Mouse (Mus musculus) megakaryocyte, embryonic 14.5 days (primary cell): Measurements from ENCODE around the gene Pdp2. TPM values are rescaled to one million over a fixed set of nuclear protein-coding genes. Genes with fewer than 3 reads are reported as not detected.

Experiments used
- H3K27me3 ChIP-seq: replicated peaks from 2 replicates; pipeline ENCODE3; 2012; ENCODE audit warnings: inconsistent platforms
- H3K36me3 ChIP-seq: replicated peaks from 2 replicates; pipeline ENCODE3; 2012; ENCODE audit warnings: low read length, inconsistent platforms, mixed read lengths
- H3K4me1 ChIP-seq: 2 replicates; pipeline ENCODE4 v1.6.1; 2012; ENCODE audit warnings: inconsistent platforms
- H3K4me3 ChIP-seq: replicated peaks from 2 replicates; pipeline ENCODE3; 2012; ENCODE audit warnings: moderate library complexity, mild to moderate bottlenecking, inconsistent platforms
- H3K9me3 ChIP-seq: 2 replicates; pipeline ENCODE4 v1.6.1; 2012; ENCODE audit warnings: inconsistent platforms
- FLI1 ChIP-seq: IDR thresholded peaks from 2 replicates; pipeline ENCODE4 v1.6.1; 2012; ENCODE audit warnings: low read length, inconsistent platforms, mixed read lengths
- GATA1 ChIP-seq: IDR thresholded peaks from 3 replicates; pipeline ENCODE4 v1.6.1; 2012; ENCODE audit warnings: mixed read lengths, low read length, inconsistent platforms, borderline replicate concordance
- polyA plus RNA-seq: library from polyadenylated mRNA; stranded (reverse); fragments of >175 nt; gene quantifications from 2 replicates; pipeline ENCODE4 v1.2.3, GENCODE M21; 2012; ENCODE audit warnings: low replicate concordance; ENCODE audit not compliant: insufficient read depth

The Pdp2 gene
- polyA plus RNA-seq, 1 experiment, result 1.3 TPM

DNA sequence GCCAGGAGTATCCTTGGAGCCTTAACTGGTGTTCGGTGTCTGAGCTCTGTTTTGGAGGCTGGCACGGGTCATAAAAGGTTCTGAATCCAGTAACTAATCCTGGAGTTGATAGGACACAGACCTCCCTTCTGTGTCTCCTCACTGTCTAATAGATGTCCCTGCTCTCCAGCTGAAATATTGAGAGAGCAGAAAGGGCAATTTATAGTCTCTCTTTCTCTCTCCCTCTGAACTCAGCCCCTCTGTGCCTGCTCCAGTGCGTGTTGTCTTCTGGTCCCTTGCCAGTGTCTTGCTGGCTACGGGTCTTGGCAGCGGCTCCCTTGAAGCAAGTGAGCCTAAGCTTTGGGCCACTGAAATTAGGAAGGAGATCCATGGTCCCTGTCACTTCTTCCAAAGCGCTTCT lies 6.4 kb downstream of the Pdp2 start:
- TF ChIP-seq FLI1 (no peak), GATA1 (no peak)
- no peak overlapping the region for H3K4me3 ChIP-seq
- H3K4me1 ChIP-seq, result peaks cover 50% of the 10 kb centered on the region
- peaks cover 7% of the 10 kb centered on the region for H3K27me3 ChIP-seq
- H3K9me3 ChIP-seq, result no peaks in the 10 kb centered on the region
- peaks cover 63% of the 10 kb centered on the region for H3K36me3 ChIP-seq

- Histone ChIP-seq H3K27me3 (peaks cover 7% of the 10 kb centered on the region), H3K36me3 (peaks cover 58% of the 10 kb centered on the region), H3K4me1 (peaks cover 48% of the 10 kb centered on the region), H3K9me3 (no peaks in the 10 kb centered on the region), H3K4me3 (no peak overlapping the region)
- TF ChIP-seq GATA1 (no peak), FLI1 (no peak)
These were observed 7.2 kb downstream of the Pdp2 start for GRCm38 (mm10) chr8:104598496-104598895.

GRCm38 (mm10) chr8:104601386-104601785 lies 10.1 kb downstream of the Pdp2 start:
- peaks cover 17% of the 10 kb centered on the region for H3K27me3 ChIP-seq
- H3K4me3 ChIP-seq, result no peak overlapping the region
- H3K36me3 ChIP-seq, result peaks cover 30% of the 10 kb centered on the region
- TF ChIP-seq FLI1, result no peak
- TF ChIP-seq GATA1, result no peak
- no peaks in the 10 kb centered on the region for H3K9me3 ChIP-seq
- H3K4me1 ChIP-seq, result peaks cover 24% of the 10 kb centered on the region

DNA sequence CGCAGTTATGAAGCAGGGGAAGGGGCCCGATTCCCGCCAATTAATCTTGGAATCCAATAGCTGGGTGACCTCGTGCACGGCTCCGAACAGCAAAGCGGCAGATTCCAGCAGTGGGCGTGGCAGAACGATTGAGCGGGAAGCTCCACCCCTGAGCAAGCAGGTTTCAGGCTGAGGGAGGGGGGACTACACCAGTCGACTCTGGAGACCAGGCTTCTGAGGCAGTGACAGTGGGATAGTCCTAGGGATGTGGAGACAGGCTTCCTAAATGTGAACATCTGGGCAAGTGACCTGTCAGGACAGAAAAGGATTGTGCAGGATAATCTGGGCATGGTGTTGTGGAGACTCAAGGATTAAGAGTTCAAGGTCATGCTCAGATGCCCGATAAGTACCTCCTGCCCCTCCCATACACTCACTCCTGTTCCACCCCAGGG lies 10.7 kb downstream of the Pdp2 start:
- Histone ChIP-seq H3K4me1 (peaks cover 24% of the 10 kb centered on the region), H3K9me3 (no peaks in the 10 kb centered on the region), H3K4me3 (peak overlapping the region; percentile 87), H3K27me3 (peaks cover 21% of the 10 kb centered on the region), H3K36me3 (peaks cover 24% of the 10 kb centered on the region)
- TF ChIP-seq FLI1 (no peak), GATA1 (no peak)

DNA sequence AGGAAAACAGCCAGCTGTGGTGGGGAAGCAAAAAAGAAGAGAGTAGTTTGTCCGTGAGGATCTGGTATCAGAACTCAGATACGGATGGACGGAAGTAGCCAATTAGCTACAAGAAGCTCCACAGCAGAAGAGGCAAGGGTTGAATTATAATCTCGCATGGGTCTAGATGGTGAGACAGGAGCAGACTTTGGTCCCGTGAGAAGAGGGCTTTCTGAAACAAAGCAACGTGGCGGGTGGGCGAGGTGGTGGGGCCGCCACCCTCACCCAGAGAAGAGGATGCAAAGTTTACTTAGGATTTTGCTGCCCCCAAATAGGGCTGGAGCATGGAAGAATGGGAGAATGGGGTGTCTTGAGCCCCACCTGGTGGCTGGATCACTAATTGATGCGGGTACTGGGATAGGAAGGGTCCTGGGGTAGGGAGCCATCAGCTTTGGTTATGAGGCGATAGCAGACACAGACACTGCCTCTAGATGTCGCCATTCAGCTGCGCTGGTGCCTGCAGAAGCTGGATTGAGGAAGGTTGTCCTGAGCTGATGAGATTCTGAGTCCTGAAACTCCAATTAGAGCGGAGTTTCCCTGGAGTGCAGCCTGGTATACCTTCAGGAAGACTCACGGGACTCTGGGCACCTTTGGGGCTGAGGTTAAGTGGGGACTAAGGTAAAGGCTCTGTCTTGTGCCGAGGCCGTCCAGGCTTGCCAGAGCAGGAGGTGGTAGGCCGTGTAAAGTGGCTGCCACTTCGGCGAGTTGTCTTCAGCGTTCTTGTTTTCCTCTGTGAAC lies 11.4 kb downstream of the Pdp2 start:
- Histone ChIP-seq H3K4me1 (peaks cover 24% of the 10 kb centered on the region), H3K27me3 (peaks cover 27% of the 10 kb centered on the region), H3K4me3 (peak overlapping the region; percentile 87), H3K9me3 (no peaks in the 10 kb centered on the region), H3K36me3 (peaks cover 17% of the 10 kb centered on the region)
- TF ChIP-seq FLI1 (no peak), GATA1 (no peak)

GRCm38 (mm10) chr8:104603245-104603593 lies 12.0 kb downstream of the Pdp2 start:
- no peak for TF ChIP-seq FLI1
- no peak for TF ChIP-seq GATA1
- H3K4me1 ChIP-seq, result peaks cover 24% of the 10 kb centered on the region
- peaks cover 33% of the 10 kb centered on the region for H3K27me3 ChIP-seq
- H3K4me3 ChIP-seq, result no peak overlapping the region
- H3K36me3 ChIP-seq, result peaks cover 12% of the 10 kb centered on the region
- no peaks in the 10 kb centered on the region for H3K9me3 ChIP-seq

- peaks cover 50% of the 10 kb centered on the region for H3K27me3 ChIP-seq
These were observed 15.1 kb downstream of the Pdp2 start for GRCm38 (mm10) chr8:104606329-104606728.

GRCm38 (mm10) chr8:104607944-104608343 lies 16.7 kb downstream of the Pdp2 start:
- no peaks in the 10 kb centered on the region for H3K9me3 ChIP-seq
- H3K4me1 ChIP-seq, result peaks cover 5% of the 10 kb centered on the region
- no peak overlapping the region for H3K4me3 ChIP-seq
- H3K36me3 ChIP-seq, result no peaks in the 10 kb centered on the region
- peaks cover 56% of the 10 kb centered on the region for H3K27me3 ChIP-seq
- TF ChIP-seq FLI1 (no peak), GATA1 (no peak)

More at GRCm38 (mm10) chr8:104606329-104606728, 15.1 kb downstream of the Pdp2 start:
- Histone ChIP-seq H3K4me3 (no peak overlapping the region), H3K4me1 (peaks cover 21% of the 10 kb centered on the region), H3K36me3 (no peaks in the 10 kb centered on the region), H3K9me3 (no peaks in the 10 kb centered on the region)
- TF ChIP-seq GATA1, result no peak
- no peak for TF ChIP-seq FLI1

DNA sequence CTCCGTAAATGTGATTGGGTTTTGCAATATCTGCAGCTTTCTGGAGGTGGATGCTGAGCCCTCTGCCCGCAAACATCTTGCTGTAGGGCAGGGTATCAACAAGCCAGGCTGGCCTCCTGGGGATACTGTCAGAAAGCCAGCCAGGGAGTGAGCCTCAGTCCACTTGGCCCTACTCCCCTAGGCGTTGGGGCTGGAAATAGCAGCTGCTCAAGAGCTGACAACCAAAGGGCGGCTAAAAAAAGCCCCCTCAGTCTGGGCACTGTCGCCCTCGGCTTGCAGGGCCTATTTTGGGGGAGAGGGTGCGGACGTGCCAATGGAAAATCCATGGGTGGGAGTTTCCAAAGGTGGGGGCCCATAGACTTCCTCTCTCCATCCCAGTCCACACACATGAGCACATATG lies 18.0 kb downstream of the Pdp2 start:
- no peak for TF ChIP-seq FLI1
- TF ChIP-seq GATA1, result no peak
- Histone ChIP-seq H3K36me3 (no peaks in the 10 kb centered on the region), H3K27me3 (peaks cover 66% of the 10 kb centered on the region), H3K9me3 (no peaks in the 10 kb centered on the region), H3K4me3 (no peak overlapping the region), H3K4me1 (peaks cover 6% of the 10 kb centered on the region; the same call in 1 of the 2 replicates)

DNA sequence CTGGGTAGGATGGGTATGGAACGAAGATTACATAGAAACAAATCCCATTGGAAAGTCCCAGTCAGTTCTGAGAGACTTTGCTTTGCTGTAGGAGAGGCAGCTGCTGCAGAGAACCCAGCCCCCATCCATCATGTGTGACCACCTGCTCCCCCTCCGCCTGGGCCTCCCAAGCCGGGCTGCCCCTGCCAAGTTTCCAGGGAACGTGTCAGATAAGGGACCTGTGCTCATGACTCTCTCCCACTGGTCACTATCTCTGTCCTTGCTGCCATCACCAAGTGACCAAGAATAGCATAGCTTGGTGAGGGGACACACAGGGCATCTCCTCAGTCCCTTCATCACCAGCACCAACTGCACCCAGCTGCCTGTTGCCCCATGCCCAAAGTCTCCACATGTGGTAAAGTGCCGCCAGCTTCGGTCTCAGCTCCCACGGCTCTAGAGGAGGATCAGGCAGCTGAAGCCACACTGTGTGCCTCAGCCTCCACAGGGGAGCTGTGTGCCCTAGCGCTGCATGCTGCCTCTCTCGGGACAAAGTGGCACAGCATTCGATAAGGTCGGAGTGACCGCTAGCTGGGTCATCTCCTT lies 19.0 kb downstream of the Pdp2 start:
- Histone ChIP-seq H3K27me3 (peaks cover 72% of the 10 kb centered on the region), H3K4me1 (peaks cover 6% of the 10 kb centered on the region; the same call in 1 of the 2 replicates), H3K9me3 (no peaks in the 10 kb centered on the region), H3K36me3 (no peaks in the 10 kb centered on the region), H3K4me3 (no peak overlapping the region)
- TF ChIP-seq GATA1 (no peak), FLI1 (no peak)
